Mouse (Mus musculus) hematopoietic stem cell, adult 5-6 weeks (primary cell): Measurements from ENCODE around the gene Slc15a1. TPM values are rescaled to one million over a fixed set of nuclear protein-coding genes. Genes with fewer than 3 reads are reported as not detected.

Experiments used
- ATAC-seq, 2 experiments: fragments of 125-278 bp in 1 of 2; replicated peaks in 1 of 2; 2 replicates each; pipeline ENCODE4 v1.8.0; 2016 to 2017; ENCODE audit warnings: inconsistent platforms in 2 of 2, mild to moderate bottlenecking in 2 of 2, moderate number of reproducible peaks in 2 of 2, low read depth in 1 of 2, moderate TSS enrichment in 1 of 2; ENCODE audit not compliant: low FRiP score in 2 of 2, poor library complexity in 2 of 2, severe bottlenecking in 2 of 2, insufficient read depth in 1 of 2, low TSS enrichment in 1 of 2
- total RNA-seq: library from RNA; stranded (forward); fragments of 172-1452, 232-1000 nt; gene quantifications from 2 replicates; pipeline ENCODE4 v1.2.3, GENCODE M21; 2017

Gene Slc15a1
- total RNA-seq, 1 experiment from 2014 or later: not detected

DNA sequence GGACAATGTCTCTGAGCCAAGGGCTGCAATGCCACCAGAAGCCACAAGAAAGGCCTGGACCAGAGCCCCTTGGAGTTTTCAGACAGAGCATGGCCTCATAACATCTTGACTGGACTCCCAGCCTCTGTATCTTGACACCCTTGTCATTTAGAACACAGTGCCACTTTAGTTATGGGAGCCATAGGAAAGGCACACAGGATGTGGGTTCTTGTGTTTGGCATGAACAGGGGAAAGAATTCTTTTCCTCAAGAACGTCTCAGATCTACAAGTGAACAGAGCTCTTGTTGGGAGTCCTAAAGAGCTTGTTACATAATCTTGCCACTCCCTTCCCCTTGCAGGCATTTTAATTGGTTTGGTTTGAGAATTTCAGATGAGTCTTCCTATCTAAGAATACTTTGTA, 5.3 kb downstream of the Slc15a1 start:
- ATAC-seq: 0 out of 4 replicates have a peak, but pooled peaks have one; percentile 20 to 27

GRCm38 (mm10) chr14:121497800-121498199, 7.3 kb downstream of the Slc15a1 start:
- no peak for ATAC-seq

GRCm38 (mm10) chr14:121495741-121496140, 9.3 kb downstream of the Slc15a1 start:
- ATAC-seq: no peak; a peak in 1 of 4 replicates

GRCm38 (mm10) chr14:121495120-121495519, 9.9 kb downstream of the Slc15a1 start:
- ATAC-seq: no peak

DNA sequence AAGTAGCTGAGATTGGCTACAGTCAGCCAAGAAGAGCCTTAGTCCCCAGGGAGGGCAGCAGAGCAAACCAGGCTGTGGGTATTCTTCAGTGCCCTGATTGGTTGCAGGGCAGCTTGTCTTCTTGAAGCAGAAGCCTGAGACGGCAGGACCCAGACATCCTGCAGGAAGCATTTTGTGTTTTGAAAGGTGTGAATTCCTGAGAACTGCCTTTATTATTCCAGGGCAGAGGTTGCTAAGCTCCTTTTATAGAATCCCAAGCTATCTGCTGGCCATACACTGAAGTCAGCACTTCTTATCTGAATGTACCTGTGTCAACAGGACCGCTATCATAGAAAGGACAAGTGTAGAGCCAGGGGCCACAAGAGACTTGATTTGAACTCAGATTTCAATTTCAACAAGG, 10.8 kb downstream of the Slc15a1 start:
- no peak for ATAC-seq

DNA sequence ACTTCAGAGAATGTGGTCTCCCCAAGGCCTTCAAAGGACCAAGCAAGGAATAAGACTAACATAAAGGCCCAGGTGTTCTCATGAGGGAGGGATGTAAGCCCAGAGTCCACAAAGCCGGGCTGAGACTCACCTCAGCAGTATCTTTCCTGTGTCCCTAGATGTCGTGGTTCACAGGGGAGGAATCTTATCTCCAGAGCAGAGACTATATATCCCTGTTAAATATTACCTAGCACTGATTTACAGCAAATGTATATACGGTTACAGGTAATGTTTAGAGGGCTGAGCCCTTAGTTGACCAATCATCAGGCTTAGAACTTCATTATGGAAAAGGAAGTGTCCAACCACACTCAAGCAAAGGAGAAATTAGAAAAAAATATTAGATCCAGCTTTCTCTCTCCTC, 11.3 kb downstream of the Slc15a1 start:
- ATAC-seq: no peak

DNA sequence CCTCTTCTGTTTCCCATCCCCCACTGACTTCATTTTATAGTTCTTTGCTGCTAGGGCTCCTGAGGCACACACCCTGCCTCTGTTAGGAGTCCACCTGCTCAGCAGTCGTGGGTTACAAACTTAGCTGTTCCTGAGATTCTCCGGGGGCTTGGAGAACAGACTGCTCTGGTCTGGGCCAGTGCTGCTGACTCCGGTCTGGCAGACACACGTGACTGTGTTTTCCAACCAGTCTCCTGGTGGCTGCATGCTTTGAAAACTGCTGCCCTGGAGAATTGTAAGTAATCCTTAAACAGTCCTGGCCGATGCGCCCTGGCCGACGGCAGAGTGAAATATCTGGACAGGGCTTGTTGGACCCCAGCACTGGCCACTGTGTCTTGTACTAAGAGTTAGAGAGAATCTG, 12.7 kb downstream of the Slc15a1 start:
- no peak for ATAC-seq

DNA sequence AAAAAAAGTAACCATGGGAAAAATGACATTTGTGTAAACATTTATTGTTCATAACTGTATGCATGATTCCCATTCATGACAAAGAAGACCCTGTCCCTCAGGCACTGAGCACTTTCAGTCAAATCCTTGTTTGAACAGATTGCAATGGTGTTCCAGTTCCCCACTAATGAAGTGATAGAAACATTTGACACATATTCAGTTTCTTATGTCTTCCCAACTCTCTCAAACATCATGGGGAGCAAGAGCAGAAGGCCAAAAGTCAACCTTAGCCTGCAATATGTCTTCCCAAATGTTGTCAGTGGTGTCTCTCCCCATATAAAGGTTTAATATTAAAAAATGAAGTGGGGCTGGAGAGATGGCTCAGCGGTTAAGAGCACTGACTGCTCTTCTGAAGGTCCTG, 19.3 kb downstream of the Slc15a1 start:
- ATAC-seq: no peak

- ATAC-seq: peak in 1 of 2 experiments; percentile 20; a peak in 1 of 4 replicates
These were observed 20.6 kb downstream of the Slc15a1 start for GRCm38 (mm10) chr14:121484436-121484835.

GRCm38 (mm10) chr14:121482181-121482580, 22.9 kb downstream of the Slc15a1 start:
- no peak for ATAC-seq

DNA sequence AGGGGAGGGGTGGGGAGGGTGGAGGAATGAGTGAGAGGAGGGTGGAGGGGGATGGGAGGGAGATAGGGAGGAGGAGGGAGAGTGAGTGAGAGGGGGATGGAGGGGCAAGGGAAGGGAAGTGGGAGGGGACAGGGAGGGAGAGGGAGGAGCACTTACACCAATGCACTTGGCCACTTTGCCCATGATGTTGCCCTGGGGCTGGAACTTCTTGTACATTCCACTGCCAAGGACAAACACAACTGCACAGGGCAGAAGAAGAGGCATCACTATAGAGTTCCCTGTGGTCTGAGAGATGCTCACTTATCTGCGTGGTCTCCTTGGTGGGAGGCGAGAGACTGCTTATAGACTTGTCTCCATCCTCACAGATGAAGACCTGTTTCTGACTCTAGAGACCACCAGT, 23.5 kb downstream of the Slc15a1 start:
- ATAC-seq: no peak

- ATAC-seq: no peak
These were observed 26.0 kb downstream of the Slc15a1 start for GRCm38 (mm10) chr14:121479096-121479495.

DNA sequence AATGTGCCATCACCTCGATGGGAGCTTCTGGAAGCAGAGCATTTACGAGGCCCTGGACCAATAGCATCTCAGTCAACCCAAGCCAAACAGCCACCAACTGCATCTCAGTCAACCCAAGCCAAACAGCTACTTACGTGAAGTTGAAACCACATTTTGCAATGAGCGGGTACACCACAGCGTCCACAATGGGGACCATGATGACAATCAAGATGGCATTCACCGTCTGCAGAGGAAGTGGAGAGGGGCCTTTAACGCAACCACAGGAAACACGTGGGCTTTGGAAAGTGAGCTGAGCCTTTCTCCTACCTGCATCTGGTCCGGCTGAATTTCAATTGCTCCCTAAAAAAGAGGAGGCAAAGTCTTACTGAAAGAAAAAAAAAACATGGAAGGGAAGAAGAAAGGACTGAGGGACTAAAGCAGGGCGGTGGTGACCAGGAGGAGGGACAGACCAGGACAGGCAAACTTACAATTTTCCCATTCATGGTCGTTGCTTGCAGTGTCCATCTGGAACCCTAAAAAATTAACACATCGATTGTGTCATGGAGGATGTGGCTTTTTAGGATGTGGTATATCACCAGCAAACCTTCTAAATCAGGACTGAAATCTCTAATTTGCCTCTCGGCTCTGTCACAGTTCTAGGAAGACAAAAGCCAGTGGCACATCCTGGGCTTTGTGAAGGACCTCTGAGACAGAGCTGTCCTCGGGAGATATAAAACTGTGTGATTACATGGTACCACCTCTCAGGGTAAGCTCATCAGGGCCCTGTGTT, 26.9 kb downstream of the Slc15a1 start:
- peak; percentile 91 to 95 for ATAC-seq

DNA sequence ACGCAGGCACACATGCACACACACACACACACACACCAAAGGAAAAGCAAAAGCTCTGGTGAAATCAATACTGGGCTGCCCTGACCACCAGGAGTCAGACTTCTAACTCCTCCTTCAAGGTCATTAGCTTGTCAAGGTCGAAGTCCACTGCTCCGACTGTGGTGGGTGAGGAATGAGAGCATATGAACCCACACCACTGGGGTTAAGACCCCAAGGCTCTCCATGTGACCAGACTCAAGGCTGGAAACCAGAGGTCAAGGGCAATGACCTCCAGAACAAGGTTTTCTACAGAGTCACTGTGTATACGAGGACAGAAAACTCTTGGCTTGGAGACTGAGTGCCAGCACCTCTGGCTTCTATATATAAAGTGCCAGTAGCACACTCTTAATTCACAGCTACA, 31.2 kb downstream of the Slc15a1 start:
- no peak for ATAC-seq

DNA sequence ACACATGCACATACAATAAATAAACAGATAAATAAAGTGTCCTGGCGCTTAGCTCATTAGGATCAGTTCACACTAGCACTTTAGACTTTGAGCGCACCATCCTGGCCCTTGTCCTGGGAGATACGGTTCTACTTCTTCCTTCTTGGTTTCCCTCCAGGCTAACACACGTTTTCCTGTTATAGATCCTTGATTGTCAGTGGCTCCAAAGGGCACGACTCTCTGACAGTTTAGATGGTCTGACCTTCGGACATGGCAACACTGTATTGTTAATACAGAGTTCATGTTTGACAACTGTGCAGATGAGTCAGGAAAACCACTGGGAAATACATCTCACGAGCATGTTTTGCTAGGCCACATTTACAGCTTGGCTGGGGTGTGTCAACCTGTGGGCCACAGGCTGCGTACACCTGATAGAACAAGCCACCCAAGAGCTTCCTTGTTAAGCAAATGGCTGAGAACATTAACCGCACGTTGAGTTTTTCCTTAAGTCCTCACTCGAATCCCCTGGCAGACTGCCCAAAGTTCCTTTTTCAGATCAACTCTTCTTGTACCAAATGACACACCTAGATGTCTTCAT, 33.4 kb downstream of the Slc15a1 start:
- no peak for ATAC-seq

DNA sequence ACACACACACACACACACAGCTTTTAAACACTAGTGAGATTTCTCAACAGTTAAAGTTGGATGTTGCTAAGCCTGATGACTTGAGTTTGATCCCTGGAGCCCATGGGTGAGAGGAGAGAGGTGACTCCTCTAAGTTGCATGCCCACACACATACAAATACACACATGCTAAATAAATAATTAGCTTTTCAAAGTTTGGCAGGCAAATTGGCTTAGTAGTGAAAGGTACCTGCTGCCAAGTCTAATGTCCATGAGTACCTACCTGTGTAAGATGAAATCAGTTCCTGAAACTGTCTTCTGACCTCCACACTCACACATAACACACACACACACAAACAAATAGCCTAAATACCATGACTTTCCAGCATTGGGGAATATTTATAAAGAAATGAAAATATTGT, 35.5 kb downstream of the Slc15a1 start:
- no peak for ATAC-seq

GRCm38 (mm10) chr14:121467646-121468045, 37.4 kb downstream of the Slc15a1 start:
- no peak for ATAC-seq

- ATAC-seq: no peak
These were observed 38.6 kb downstream of the Slc15a1 start for GRCm38 (mm10) chr14:121466501-121466900.

DNA sequence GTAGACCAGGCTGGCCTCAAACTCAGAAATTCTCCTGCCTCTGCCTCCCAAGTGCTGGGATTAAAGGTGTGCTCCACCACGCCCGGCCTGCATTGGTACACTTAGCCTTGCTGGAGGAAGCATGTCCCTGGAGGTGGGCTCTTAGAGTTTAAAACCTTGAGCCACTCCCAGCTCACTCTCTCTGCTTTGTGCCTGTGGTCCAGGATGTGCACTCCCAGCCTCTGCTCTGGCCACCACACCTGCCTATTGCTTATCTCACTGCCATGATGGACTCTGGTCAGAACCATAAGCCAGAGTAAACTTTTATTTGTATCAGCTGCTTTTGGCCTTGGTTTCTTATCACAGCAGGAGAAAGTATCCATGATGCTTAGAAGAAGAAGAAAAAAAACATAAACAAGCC, 40.7 kb downstream of the Slc15a1 start:
- no peak for ATAC-seq
